Mouse (Mus musculus) CH12.LX (cell line): ENCODE measurements around the gene Gramd1b. TPM values are rescaled to one million over a fixed set of nuclear protein-coding genes. Genes with fewer than 3 reads are reported as not detected.

Source experiments
- DNase-seq: peaks from one replicate; pipeline ENCODE4 v3.0.0-alpha.2; 2013; ENCODE audit errors: extremely low read depth
- H3K27ac ChIP-seq: 2 replicates; pipeline ENCODE4 v1.5.1; 2012; ENCODE audit warnings: low read depth, mild to moderate bottlenecking, control low read depth, moderate library complexity; ENCODE audit not compliant: insufficient read depth
- H3K27me3 ChIP-seq: replicated peaks from 2 replicates; pipeline ENCODE3; 2012; ENCODE audit warnings: inconsistent platforms
- H3K36me3 ChIP-seq, 2 experiments: replicated peaks in 1 of 2; 2 replicates each; pipeline versions ENCODE3 to v1.6.1; 2012; ENCODE audit warnings: inconsistent platforms in 1 of 2, low read length in 1 of 2, mild to moderate bottlenecking in 1 of 2, mixed read lengths in 1 of 2, moderate library complexity in 1 of 2; ENCODE audit not compliant: control insufficient read depth in 1 of 2, insufficient read depth in 1 of 2
- H3K4me1 ChIP-seq, 2 experiments: 2 replicates each; pipeline ENCODE4 v1.6.1; 2012; ENCODE audit warnings: inconsistent platforms in 1 of 2, moderate library complexity in 1 of 2; ENCODE audit not compliant: insufficient read depth in 2 of 2, control insufficient read depth in 1 of 2
- H3K4me2 ChIP-seq: 2 replicates; pipeline ENCODE4 v1.6.1; 2012; ENCODE audit warnings: low read depth, mild to moderate bottlenecking, control low read depth; ENCODE audit not compliant: poor library complexity, insufficient read depth, severe bottlenecking
- H3K4me3 ChIP-seq, 3 experiments: fragments of 150-350 bp in 1 of 3; sonication (generic) in 1 of 3; replicated peaks in 1 of 3; 2 replicates each; pipeline versions ENCODE3 to v1.5.1; 2011 to 2012; ENCODE audit warnings: low read depth in 2 of 3, low read length in 2 of 3, mild to moderate bottlenecking in 2 of 3, moderate library complexity in 2 of 3, control low read depth in 1 of 3, improper control_type of control experiment in 1 of 3, inconsistent platforms in 1 of 3, mixed read lengths in 1 of 3; ENCODE audit not compliant: poor library complexity in 1 of 3
- H3K79me2 ChIP-seq: replicated peaks from 2 replicates; pipeline ENCODE4 v1.6.1; 2012; ENCODE audit warnings: mild to moderate bottlenecking, moderate library complexity; ENCODE audit not compliant: control insufficient read depth, poor library complexity, insufficient read depth, severe bottlenecking; ENCODE audit errors: extremely low read depth
- H3K9ac ChIP-seq: 2 replicates; pipeline ENCODE4 v1.6.1; 2012; ENCODE audit warnings: low read depth, mild to moderate bottlenecking, control low read depth, moderate library complexity; ENCODE audit not compliant: insufficient read depth
- H3K9me3 ChIP-seq: replicated peaks from 2 replicates; pipeline ENCODE3; 2012; ENCODE audit warnings: low read length, inconsistent platforms, mixed read lengths
- BHLHE40 ChIP-seq: IDR thresholded peaks from 2 replicates; pipeline ENCODE4 v1.6.1; 2011; ENCODE audit warnings: mild to moderate bottlenecking, low read depth, low read length, improper control_type of control experiment
- CHD1 ChIP-seq: IDR thresholded peaks from 2 replicates; pipeline ENCODE4 v1.6.1; 2012; ENCODE audit warnings: low read depth, low read length, improper control_type of control experiment, inconsistent platforms
- CHD2 ChIP-seq: IDR thresholded peaks from 2 replicates; pipeline ENCODE4 v1.6.1; 2011; ENCODE audit warnings: low read length, improper control_type of control experiment
- CTCF ChIP-seq, 2 experiments: IDR thresholded peaks in 1 of 2; conservative IDR thresholded peaks in 1 of 2; 2 replicates each; pipeline ENCODE4 v1.5.1; 2011 to 2012; ENCODE audit warnings: low read depth in 2 of 2, low read length in 2 of 2, improper control_type of control experiment in 1 of 2, inconsistent platforms in 1 of 2, mild to moderate bottlenecking in 1 of 2, moderate library complexity in 1 of 2
- E2F4 ChIP-seq: IDR thresholded peaks from 2 replicates; pipeline ENCODE4 v1.6.1; 2011; ENCODE audit warnings: low read depth, low read length, improper control_type of control experiment; ENCODE audit not compliant: insufficient replicate concordance
- EP300 ChIP-seq: IDR thresholded peaks from 2 replicates; pipeline ENCODE4 v1.6.1; 2011; ENCODE audit warnings: low read length, improper control_type of control experiment
- GABPA ChIP-seq: IDR thresholded peaks from 2 replicates; pipeline ENCODE4 v1.6.1; 2012; ENCODE audit warnings: low read depth, low read length, improper control_type of control experiment, inconsistent platforms; ENCODE audit not compliant: insufficient replicate concordance
- IRF4 ChIP-seq: IDR thresholded peaks from 2 replicates; pipeline ENCODE4 v1.6.1; 2014; ENCODE audit warnings: low read depth, mild to moderate bottlenecking, inconsistent platforms, low read length, improper control_type of control experiment
- JUN ChIP-seq: IDR thresholded peaks from 2 replicates; pipeline ENCODE4 v1.6.1; 2011; ENCODE audit warnings: low read depth, mild to moderate bottlenecking, low read length, improper control_type of control experiment, moderate library complexity; ENCODE audit not compliant: insufficient read depth
- MAFK ChIP-seq: IDR thresholded peaks from 2 replicates; pipeline ENCODE4 v1.6.1; 2011; ENCODE audit warnings: low read length, improper control_type of control experiment; ENCODE audit not compliant: insufficient replicate concordance
- MAX ChIP-seq: IDR thresholded peaks from 2 replicates; pipeline ENCODE4 v1.6.1; 2011; ENCODE audit warnings: low read length, improper control_type of control experiment
- MEF2A ChIP-seq: IDR thresholded peaks from 2 replicates; pipeline ENCODE4 v1.6.1; 2014; ENCODE audit warnings: low read depth, mild to moderate bottlenecking, inconsistent platforms, low read length, improper control_type of control experiment, borderline replicate concordance
- MXI1 ChIP-seq: IDR thresholded peaks from 2 replicates; pipeline ENCODE4 v1.6.1; 2011; ENCODE audit warnings: mild to moderate bottlenecking, low read depth, low read length, improper control_type of control experiment
- NRF1 ChIP-seq: IDR thresholded peaks from 2 replicates; pipeline ENCODE4 v1.6.1; 2014; ENCODE audit warnings: low read depth, mild to moderate bottlenecking, inconsistent platforms, low read length, improper control_type of control experiment, moderate library complexity
- PAX5 ChIP-seq: IDR thresholded peaks from 2 replicates; pipeline ENCODE4 v1.6.1; 2012; ENCODE audit warnings: low read length, inconsistent platforms, mixed read lengths
- POLR2A ChIP-seq: IDR thresholded peaks from 2 replicates; pipeline ENCODE4 v1.6.1; 2011; ENCODE audit warnings: low read depth, mild to moderate bottlenecking, improper control_type of control experiment, low read length
- RCOR1 ChIP-seq: conservative IDR thresholded peaks from 2 replicates; pipeline ENCODE4 v1.6.1; 2012; ENCODE audit warnings: low read depth, mild to moderate bottlenecking, inconsistent platforms, low read length, improper control_type of control experiment
- SIN3A ChIP-seq: IDR thresholded peaks from 2 replicates; pipeline ENCODE4 v1.6.1; 2012; ENCODE audit warnings: low read length, improper control_type of control experiment, inconsistent platforms
- ZC3H11A ChIP-seq: IDR thresholded peaks from 2 replicates; pipeline ENCODE4 v1.6.1; 2012; ENCODE audit warnings: low read depth, mild to moderate bottlenecking, inconsistent platforms, low read length, improper control_type of control experiment
- dilution Hi-C: fragments of 300-500 bp; cut with MboI; formaldehyde crosslinking; loops from 2 replicates; pipeline ENCODE4 v1.14.3; 2020; ENCODE audit warnings: low sequenced_read_pairs; ENCODE audit not compliant: extremely low pct_unique_long_range_greater_than_20kb, extremely low pct_ligation_motif_present
- in situ Hi-C: fragments of 300-500 bp; cut with MboI; formaldehyde crosslinking; loops from 3 replicates; pipeline ENCODE4 v1.14.3; 2019; ENCODE audit warnings: low sequenced_read_pairs, low pct_ligation_motif_present, low pct_unique_long_range_greater_than_20kb, mixed read lengths
- polyA plus RNA-seq: library from polyadenylated mRNA; unstranded; fragments of >175 nt; gene quantifications from 2 replicates; pipeline ENCODE4 v1.2.1, GENCODE M21; 2012; ENCODE audit warnings: low read depth; ENCODE audit not compliant: insufficient read length
- total RNA-seq, 2 experiments: library from RNA; depleted of rRNA; stranded (reverse); fragments of 300-350 nt in 1 of 2; fragments of >200 nt in 1 of 2; gene quantifications; 2 replicates each; pipeline ENCODE4 v1.2.3; 2012 to 2014

The Gramd1b gene
- total and polyA plus RNA-seq, 3 experiments: 13.3 to 40.8 (median 16.7) TPM

GRCm38 (mm10) chr9:40439973-40440687 is 91.1 kb downstream of the Gramd1b start:
- dilution Hi-C loops: no loop called here
- H3K27ac ChIP-seq: no peak overlapping the region
- TF ChIP-seq BHLHE40: no peak
- no peak for TF ChIP-seq POLR2A
- TF ChIP-seq PAX5: no peak
- no peak for TF ChIP-seq NRF1
- TF ChIP-seq CHD1: no peak
- TF ChIP-seq MXI1: no peak
- TF ChIP-seq ZC3H11A: no peak
- no peak for TF ChIP-seq JUN
- no peak for TF ChIP-seq RCOR1
- TF ChIP-seq SIN3A: no peak
- no peak for TF ChIP-seq CHD2
- no peak for TF ChIP-seq GABPA
- TF ChIP-seq EP300: no peak
- TF ChIP-seq E2F4: no peak
- TF ChIP-seq MAX: no peak
- no peak for TF ChIP-seq MAFK
- no peak for TF ChIP-seq IRF4
- TF ChIP-seq CTCF (conservative IDR thresholded peaks at IDR 0.05 in 1 of 2, IDR thresholded peaks at IDR 0.05 in 1 of 2; ENCODE audit: low read depth in 2 of 2, low read length in 2 of 2): no peak
- no peak for DNase-seq
- H3K9ac ChIP-seq: no peak overlapping the region
- H3K79me2 ChIP-seq: no peaks in the 10 kb centered on the region
- H3K4me2 ChIP-seq: no peak overlapping the region
- H3K9me3 ChIP-seq: no peaks in the 10 kb centered on the region
- no peaks in the 10 kb centered on the region for H3K27me3 ChIP-seq
- in situ Hi-C loops: no loop called here
- peaks cover 0 to 15% of the 10 kb centered on the region in 2 experiments for H3K36me3 ChIP-seq
- H3K4me1 ChIP-seq: peaks cover 3 to 23% of the 10 kb centered on the region in 2 experiments; a peak in 3 of 4 replicates
- H3K4me3 ChIP-seq: no peak overlapping the region

GRCm38 (mm10) chr9:40438731-40439526 is 92.3 kb downstream of the Gramd1b start:
- no peak for DNase-seq
- no peak overlapping the region for H3K27ac ChIP-seq
- in situ Hi-C loops (no loop called here), dilution Hi-C loops (no loop called here)
- H3K9ac ChIP-seq: no peak overlapping the region
- H3K36me3 ChIP-seq: peaks cover 0 to 16% of the 10 kb centered on the region in 2 experiments
- H3K4me1 ChIP-seq: peaks cover 3 to 23% of the 10 kb centered on the region in 2 experiments; a peak in 3 of 4 replicates
- H3K27me3 ChIP-seq: no peaks in the 10 kb centered on the region
- TF ChIP-seq MEF2A (no peak), PAX5 (no peak)
- no peak overlapping the region for H3K4me2 ChIP-seq
- no peaks in the 10 kb centered on the region for H3K79me2 ChIP-seq
- no peaks in the 10 kb centered on the region for H3K9me3 ChIP-seq
- H3K4me3 ChIP-seq: no peak overlapping the region
